Comparison of ENCODE assay signal across 14 mouse cellular contexts in the genomic region with DNA sequence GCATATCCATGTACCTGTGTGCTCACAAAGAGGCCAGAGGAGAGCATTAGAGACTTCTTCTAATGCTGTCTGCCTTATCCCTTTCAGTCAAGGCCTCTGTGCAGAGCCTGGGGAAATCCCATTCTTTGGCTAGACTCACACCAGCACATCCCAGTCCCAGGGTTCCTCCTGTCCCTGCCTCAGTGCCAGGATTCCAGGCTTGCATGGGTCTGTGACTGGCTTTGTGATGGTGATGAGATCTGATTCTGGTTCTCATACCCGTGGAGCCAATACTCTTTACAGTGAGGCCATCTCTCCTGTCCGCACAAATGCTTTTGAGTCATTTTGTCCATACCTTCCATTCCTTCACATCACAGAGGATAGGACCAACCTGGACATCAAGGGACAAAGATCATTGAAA.
"Had no signal": no experiment of that assay in that cellular context is flagged by ENCODE, and none has a peak within 500 bp of the region (broad histone marks: within the 10 kb centered on the region; RNA-seq: fewer than 3 reads in every experiment).

No protein-coding gene starts in this region.

- DNase-seq: cerebellum, adult 18-20 months; cerebellum, adult 2 months; cerebellum, adult 8-10 months; cerebellum, postnatal 25 days; cerebellum, postnatal 36 days; embryo, embryonic 11 days; forebrain, postnatal 0 days; gastrocnemius, adult 2 months; gastrocnemius, postnatal 10 days; gastrocnemius, postnatal 14 days; gastrocnemius, postnatal 25 days; gastrocnemius, postnatal 36 days; heart, adult 18-20 months; heart, adult 2 months had no signal
